Mouse (Mus musculus): ENCODE data around the gene Hba-a2.
"Not testable (repeated sequence)": the region's sequence is repeated elsewhere in the genome, so short reads cannot be mapped to it uniquely, and the experiment has no call there.

Hba-a2 gene

GRCm38 (mm10) chr11:32277736-32278457, 18.4 kb upstream of the Hba-a2 start:
- H3K4me1 ChIP-seq (replicated peaks; ENCODE audit: low read depth, low read length) = peaks cover 14% of the 10 kb centered on the region
- peak overlapping the region; percentile 54 for H3K4me3 ChIP-seq (replicated peaks; ENCODE audit: low read length)
- no peak for TF ChIP-seq NANOG (IDR thresholded peaks at IDR 0.05; ENCODE audit: borderline replicate concordance, low read length)
- no peak for TF ChIP-seq POU5F1 (IDR thresholded peaks at IDR 0.05; ENCODE audit: borderline replicate concordance, low read length)
- TF ChIP-seq CTCF (conservative IDR thresholded peaks at IDR 0.05; ENCODE audit: low read length) = no peak
- H3K27me3 ChIP-seq (ENCODE audit: insufficient read depth, low read length) = peaks cover 74% of the 10 kb centered on the region
- no peaks in the 10 kb centered on the region for H3K36me3 ChIP-seq (ENCODE audit: insufficient read depth, low read length)
- no peaks in the 10 kb centered on the region for H3K9me3 ChIP-seq (ENCODE audit: low read length)

GRCm38 (mm10) chr11:32278458-32278957, 17.8 kb upstream of the Hba-a2 start:
- Histone ChIP-seq H3K27me3 (ENCODE audit: insufficient read depth, low read length) (peaks cover 74% of the 10 kb centered on the region), H3K9me3 (ENCODE audit: low read length) (no peaks in the 10 kb centered on the region), H3K4me3 (replicated peaks; ENCODE audit: low read length) (no peak overlapping the region; the same call in 1 of the 2 replicates), H3K36me3 (ENCODE audit: insufficient read depth, low read length) (no peaks in the 10 kb centered on the region), H3K4me1 (replicated peaks; ENCODE audit: low read depth, low read length) (peaks cover 14% of the 10 kb centered on the region)
- TF ChIP-seq POU5F1 (IDR thresholded peaks at IDR 0.05; ENCODE audit: borderline replicate concordance, low read length) (no peak), NANOG (IDR thresholded peaks at IDR 0.05; ENCODE audit: borderline replicate concordance, low read length) (no peak), CTCF (conservative IDR thresholded peaks at IDR 0.05; ENCODE audit: low read length) (no peak)

- Histone ChIP-seq H3K4me3 (replicated peaks; ENCODE audit: low read length) (no peak overlapping the region), H3K4me1 (replicated peaks; ENCODE audit: low read depth, low read length) (peaks cover 14% of the 10 kb centered on the region), H3K36me3 (ENCODE audit: insufficient read depth, low read length) (no peaks in the 10 kb centered on the region), H3K9me3 (ENCODE audit: low read length) (no peaks in the 10 kb centered on the region), H3K27me3 (ENCODE audit: insufficient read depth, low read length) (peaks cover 67% of the 10 kb centered on the region)
- TF ChIP-seq POU5F1 (IDR thresholded peaks at IDR 0.05; ENCODE audit: borderline replicate concordance, low read length) (no peak), NANOG (IDR thresholded peaks at IDR 0.05; ENCODE audit: borderline replicate concordance, low read length) (no peak), CTCF (conservative IDR thresholded peaks at IDR 0.05; ENCODE audit: low read length) (no peak)
Measured at GRCm38 (mm10) chr11:32280646-32281045, 15.6 kb upstream of the Hba-a2 start.

- Histone ChIP-seq H3K36me3 (ENCODE audit: insufficient read depth, low read length) (no peaks in the 10 kb centered on the region), H3K4me3 (replicated peaks; ENCODE audit: low read length) (no peak overlapping the region), H3K4me1 (replicated peaks; ENCODE audit: low read depth, low read length) (peaks cover 14% of the 10 kb centered on the region), H3K27me3 (ENCODE audit: insufficient read depth, low read length) (peaks cover 60% of the 10 kb centered on the region), H3K9me3 (ENCODE audit: low read length) (no peaks in the 10 kb centered on the region)
- TF ChIP-seq POU5F1 (IDR thresholded peaks at IDR 0.05; ENCODE audit: borderline replicate concordance, low read length) (no peak), NANOG (IDR thresholded peaks at IDR 0.05; ENCODE audit: borderline replicate concordance, low read length) (no peak), CTCF (conservative IDR thresholded peaks at IDR 0.05; ENCODE audit: low read length) (no peak)
Measured at GRCm38 (mm10) chr11:32281416-32282144, 14.7 kb upstream of the Hba-a2 start.

- not testable (repeated sequence) for H3K9me3 ChIP-seq (ENCODE audit: low read length); H3K36me3 ChIP-seq (ENCODE audit: insufficient read depth, low read length); H3K4me3 ChIP-seq (replicated peaks; ENCODE audit: low read length)
- Histone ChIP-seq H3K4me1 (replicated peaks; ENCODE audit: low read depth, low read length) (peaks cover 10% of the 10 kb centered on the region), H3K27me3 (ENCODE audit: insufficient read depth, low read length) (peaks cover 55% of the 10 kb centered on the region)
Measured at GRCm38 (mm10) chr11:32283091-32283777, 13.1 kb upstream of the Hba-a2 start, which contains the start of gene Hba-a1. Gene Hba-a1 (plus strand): TSS chr11:32283511.

- peaks cover 53% of the 10 kb centered on the region for H3K27me3 ChIP-seq (ENCODE audit: insufficient read depth, low read length)
- not testable (repeated sequence) for H3K4me3 ChIP-seq (replicated peaks; ENCODE audit: low read length); H3K9me3 ChIP-seq (ENCODE audit: low read length); H3K36me3 ChIP-seq (ENCODE audit: insufficient read depth, low read length); H3K4me1 ChIP-seq (replicated peaks; ENCODE audit: low read depth, low read length)
Measured at GRCm38 (mm10) chr11:32284582-32284981, 11.7 kb upstream of the Hba-a2 start.

- TF ChIP-seq POU5F1 (IDR thresholded peaks at IDR 0.05; ENCODE audit: borderline replicate concordance, low read length) (no peak), NANOG (IDR thresholded peaks at IDR 0.05; ENCODE audit: borderline replicate concordance, low read length) (no peak), CTCF (conservative IDR thresholded peaks at IDR 0.05; ENCODE audit: low read length) (no peak)
- Histone ChIP-seq H3K9me3 (ENCODE audit: low read length) (no peaks in the 10 kb centered on the region), H3K4me3 (replicated peaks; ENCODE audit: low read length) (no peak overlapping the region), H3K36me3 (ENCODE audit: insufficient read depth, low read length) (no peaks in the 10 kb centered on the region), H3K27me3 (ENCODE audit: insufficient read depth, low read length) (peaks cover 48% of the 10 kb centered on the region), H3K4me1 (replicated peaks; ENCODE audit: low read depth, low read length) (peaks cover 5% of the 10 kb centered on the region)
Measured at GRCm38 (mm10) chr11:32285031-32285775, 11.1 kb upstream of the Hba-a2 start.

- H3K9me3 ChIP-seq (ENCODE audit: low read length); H3K4me3 ChIP-seq (replicated peaks; ENCODE audit: low read length): not testable (repeated sequence)
Measured at GRCm38 (mm10) chr11:32285887-32286286, 10.4 kb upstream of the Hba-a2 start.

More at GRCm38 (mm10) chr11:32285887-32286286, 10.4 kb upstream of the Hba-a2 start:
- H3K36me3 ChIP-seq (ENCODE audit: insufficient read depth, low read length); H3K4me1 ChIP-seq (replicated peaks; ENCODE audit: low read depth, low read length): not testable (repeated sequence)
- peaks cover 41% of the 10 kb centered on the region for H3K27me3 ChIP-seq (ENCODE audit: insufficient read depth, low read length)
